Mouse (Mus musculus) left cerebral cortex, postnatal 14 days (tissue): ENCODE measurements around the gene Ccr6. TPM values are rescaled to one million over a fixed set of nuclear protein-coding genes. Genes with fewer than 3 reads are reported as not detected.

Experiments
- total RNA-seq, 2 experiments: library from RNA; stranded (reverse); gene quantifications; 2 replicates each; pipeline ENCODE4 v1.2.3; 2021

The Ccr6 gene
- total RNA-seq, 2 experiments from 2014 or later = not detected

Other genes with a start within 250 kb of the Ccr6 start
- under 1 TPM in 1 of 2 experiments, not detected in 1; 0.29 TPM for gene Gm49673, start 88.3 kb upstream of the Ccr6 start, total RNA-seq
- gene Rnaset2a, start 87.9 kb upstream of the Ccr6 start, total RNA-seq = 1 to 10 TPM; 3.4 to 6.8 TPM
- gene Fgfr1op, start 70.5 kb upstream of the Ccr6 start, total RNA-seq = 10 to 100 TPM; 19.9 to 21.4 TPM
- gene Mpc1, start 46.9 kb downstream of the Ccr6 start, total RNA-seq = 100 to 1,000 TPM; 193 to 205 TPM
- gene Sft2d1, start 75.1 kb downstream of the Ccr6 start, total RNA-seq = 10 to 100 TPM; 58.0 to 62.1 TPM
- 10 to 100 TPM in 1 of 2 experiments, 1 to 10 TPM in 1; 7.2 to 12.3 TPM for gene Prr18, start 101.4 kb downstream of the Ccr6 start, total RNA-seq
- under 1 TPM in 1 of 2 experiments, not detected in 1; 0.33 TPM for gene T2, start 119.9 kb downstream of the Ccr6 start, total RNA-seq
- not detected for gene T, start 198.4 kb downstream of the Ccr6 start, total RNA-seq